Mouse (Mus musculus): ENCODE data around the gene Focad. TPM values are rescaled to one million over a fixed set of nuclear protein-coding genes. Genes with fewer than 3 reads are reported as not detected.

Gene Focad
- polyA plus RNA-seq, 1 experiment from 2014 or later, result 9.9 TPM

GRCm38 (mm10) chr4:88432412-88433024 lies 338.1 kb downstream of the Focad start:
- Histone ChIP-seq H3K9me3 (replicated peaks; ENCODE audit: low read length) (no peaks in the 10 kb centered on the region), H3K4me2 (ENCODE audit: low read length) (no peak overlapping the region), H3K27me3 (ENCODE audit: insufficient read depth, low read length) (no peaks in the 10 kb centered on the region), H3K27ac (no peak overlapping the region), H3K4me3 (replicated peaks; ENCODE audit: low read depth, low read length) (no peak overlapping the region), H3K4me1 (replicated peaks; ENCODE audit: insufficient read depth, low read length) (no peaks in the 10 kb centered on the region), H3K36me3 (ENCODE audit: insufficient read depth, low read length) (no peaks in the 10 kb centered on the region), H3K9ac (ENCODE audit: low read depth, low read length) (no peak overlapping the region)
- no peak for TF ChIP-seq CTCF (IDR thresholded peaks at IDR 0.05; ENCODE audit: low read depth)
- WGBS, result 82% methylated on average over 8 of the region's 8 CpGs
- no peak for ATAC-seq (replicated peaks; ENCODE audit: low FRiP score, low read depth)
- DNase-seq (ENCODE audit: low spot score), result no peak

GRCm38 (mm10) chr4:88436593-88437165 lies 342.2 kb downstream of the Focad start:
- H3K27ac ChIP-seq, result no peak overlapping the region
- WGBS, result 70% methylated on average over 6 of the region's 6 CpGs
- no peak overlapping the region for H3K4me2 ChIP-seq (ENCODE audit: low read length)

DNA sequence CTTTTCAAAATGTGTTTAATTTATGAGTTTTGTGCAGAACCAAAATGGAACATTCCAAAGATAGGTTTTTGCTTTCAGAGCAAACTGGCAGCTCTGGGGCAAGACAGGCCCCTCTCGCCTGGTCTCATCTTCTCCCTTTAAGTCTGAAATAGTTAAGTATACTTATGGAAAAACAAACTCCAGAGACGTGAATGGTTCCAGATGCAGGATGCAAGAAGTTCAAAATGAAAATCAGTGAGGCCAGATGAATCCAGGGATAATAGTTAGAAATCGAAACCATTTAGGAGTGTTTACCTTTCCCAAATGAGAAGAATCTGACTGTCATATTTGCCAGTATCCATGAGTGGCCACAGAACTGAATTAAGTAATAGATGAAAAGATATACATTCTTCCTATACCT lies 342.7 kb downstream of the Focad start:
- 0 out of 2 replicates have a peak, but pooled peaks cover 2% of the 10 kb centered on the region for H3K4me1 ChIP-seq (replicated peaks; ENCODE audit: insufficient read depth, low read length)
- WGBS, result 73% methylated on average over 3 of the region's 3 CpGs
- no peak overlapping the region for H3K9ac ChIP-seq (ENCODE audit: low read depth, low read length)
- no peak overlapping the region for H3K4me3 ChIP-seq (replicated peaks; ENCODE audit: low read depth, low read length)
- no peaks in the 10 kb centered on the region for H3K27me3 ChIP-seq (ENCODE audit: insufficient read depth, low read length)
- H3K4me2 ChIP-seq (ENCODE audit: low read length), result no peak overlapping the region
- H3K27ac ChIP-seq, result no peak overlapping the region
- no peak for TF ChIP-seq CTCF (IDR thresholded peaks at IDR 0.05; ENCODE audit: low read depth)
- H3K36me3 ChIP-seq (ENCODE audit: insufficient read depth, low read length), result no peaks in the 10 kb centered on the region
- DNase-seq (ENCODE audit: low spot score) (no peak), ATAC-seq (replicated peaks; ENCODE audit: low FRiP score, low read depth) (no peak)
- no peaks in the 10 kb centered on the region for H3K9me3 ChIP-seq (replicated peaks; ENCODE audit: low read length)

More at GRCm38 (mm10) chr4:88436593-88437165, 342.2 kb downstream of the Focad start:
- 0 out of 2 replicates have a peak, but pooled peaks cover 2% of the 10 kb centered on the region for H3K4me1 ChIP-seq (replicated peaks; ENCODE audit: insufficient read depth, low read length)
- DNase-seq (ENCODE audit: low spot score), result no peak
- ATAC-seq (replicated peaks; ENCODE audit: low FRiP score, low read depth), result no peak
- no peak for TF ChIP-seq CTCF (IDR thresholded peaks at IDR 0.05; ENCODE audit: low read depth)
- H3K4me3 ChIP-seq (replicated peaks; ENCODE audit: low read depth, low read length), result no peak overlapping the region
- H3K9ac ChIP-seq (ENCODE audit: low read depth, low read length), result no peak overlapping the region
- H3K9me3 ChIP-seq (replicated peaks; ENCODE audit: low read length), result no peaks in the 10 kb centered on the region
- H3K36me3 ChIP-seq (ENCODE audit: insufficient read depth, low read length), result no peaks in the 10 kb centered on the region
- H3K27me3 ChIP-seq (ENCODE audit: insufficient read depth, low read length), result no peaks in the 10 kb centered on the region

DNA sequence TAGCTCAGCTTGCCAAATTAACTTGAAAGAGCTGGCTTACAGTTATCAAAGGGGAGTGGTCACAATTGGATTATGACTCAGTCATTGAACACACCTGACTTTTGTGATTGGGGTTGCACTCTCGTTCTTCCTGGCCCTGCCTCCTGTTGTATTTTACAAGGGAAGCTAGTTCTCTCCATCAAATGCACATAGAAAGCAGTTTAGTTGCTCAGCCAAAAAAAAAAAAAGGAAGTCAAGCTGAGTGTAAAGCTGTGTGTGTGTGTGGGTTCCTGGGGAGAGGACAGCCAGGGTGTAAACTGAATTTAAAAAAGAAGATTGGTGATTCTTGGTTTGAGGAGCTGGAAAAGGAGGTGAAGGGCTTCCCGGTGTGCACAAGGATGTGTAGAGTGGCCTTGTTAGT lies 343.5 kb downstream of the Focad start:
- DNase-seq (ENCODE audit: low spot score) (no peak), ATAC-seq (replicated peaks; ENCODE audit: low FRiP score, low read depth) (no peak)
- Histone ChIP-seq H3K27ac (no peak overlapping the region; the same call in 1 of the 2 replicates), H3K4me1 (replicated peaks; ENCODE audit: insufficient read depth, low read length) (0 out of 2 replicates have a peak, but pooled peaks cover 2% of the 10 kb centered on the region), H3K4me2 (ENCODE audit: low read length) (peak overlapping the region; percentile 69), H3K4me3 (replicated peaks; ENCODE audit: low read depth, low read length) (peak overlapping the region; percentile 35; the same call in 1 of the 2 replicates), H3K27me3 (ENCODE audit: insufficient read depth, low read length) (no peaks in the 10 kb centered on the region), H3K9me3 (replicated peaks; ENCODE audit: low read length) (no peaks in the 10 kb centered on the region), H3K9ac (ENCODE audit: low read depth, low read length) (no peak overlapping the region), H3K36me3 (ENCODE audit: insufficient read depth, low read length) (no peaks in the 10 kb centered on the region)
- 50% methylated on average over 2 of the region's 2 CpGs for WGBS
- TF ChIP-seq CTCF (IDR thresholded peaks at IDR 0.05; ENCODE audit: low read depth), result no peak

DNA sequence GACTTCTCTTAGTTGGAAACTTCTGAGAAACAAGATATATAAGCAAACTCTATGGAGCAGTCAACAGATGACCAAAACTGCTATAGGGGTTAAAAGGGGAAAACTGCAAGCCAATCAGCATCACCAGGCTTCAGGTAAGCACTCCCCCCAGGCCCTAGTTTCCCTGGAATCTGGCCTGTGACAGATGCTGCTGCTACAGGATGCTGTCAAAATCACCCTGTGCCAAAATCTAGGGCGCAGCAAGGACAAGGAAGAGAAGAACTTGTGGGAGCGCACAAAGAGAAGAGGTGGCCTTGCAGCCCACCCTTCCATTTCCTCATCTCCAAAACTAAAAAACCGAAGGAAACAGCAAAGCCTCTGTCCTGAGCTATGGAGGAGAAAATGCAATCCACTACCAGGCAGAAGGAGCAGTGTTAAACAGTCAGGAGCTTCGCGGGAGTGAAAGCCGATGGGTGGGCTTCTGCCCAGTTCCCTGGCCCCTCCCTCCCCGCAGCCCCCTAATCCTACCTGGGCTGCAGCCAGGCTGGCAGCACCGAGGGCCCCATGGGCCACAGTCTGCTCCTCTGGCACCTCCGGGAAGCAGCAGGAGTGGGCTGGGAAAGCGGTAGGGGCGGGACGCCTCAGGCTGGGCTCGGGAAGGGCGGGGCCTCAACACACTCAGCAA lies 344.0 kb downstream of the Focad start, which contains the start of gene Hacd4:
Gene Hacd4 (minus strand): TSS at position 603 of the 664 bp plus-strand sequence.
- H3K4me1 ChIP-seq (replicated peaks; ENCODE audit: insufficient read depth, low read length), result 0 out of 2 replicates have a peak, but pooled peaks cover 2% of the 10 kb centered on the region
- peak within 1 kb of the TSS; percentile 70 for H3K27ac ChIP-seq
- H3K9ac ChIP-seq (ENCODE audit: low read depth, low read length), result peak within 1 kb of the TSS; percentile 51
- H3K4me2 ChIP-seq (ENCODE audit: low read length), result peak within 1 kb of the TSS; percentile 69
- TF ChIP-seq CTCF (IDR thresholded peaks at IDR 0.05; ENCODE audit: low read depth), result no peak
- ATAC-seq (replicated peaks; ENCODE audit: low FRiP score, low read depth), result peak; percentile 94
- H3K9me3 ChIP-seq (replicated peaks; ENCODE audit: low read length), result no peaks in the 10 kb centered on the region
- peak; percentile 82 for DNase-seq (ENCODE audit: low spot score)
- H3K27me3 ChIP-seq (ENCODE audit: insufficient read depth, low read length), result no peaks in the 10 kb centered on the region
- peak within 1 kb of the TSS; percentile 35 for H3K4me3 ChIP-seq (replicated peaks; ENCODE audit: low read depth, low read length)
- no peaks in the 10 kb centered on the region for H3K36me3 ChIP-seq (ENCODE audit: insufficient read depth, low read length)
- WGBS, result 9% methylated on average over 14 of the region's 14 CpGs

GRCm38 (mm10) chr4:88438990-88439329 lies 344.5 kb downstream of the Focad start:
- no peak for TF ChIP-seq CTCF (IDR thresholded peaks at IDR 0.05; ENCODE audit: low read depth)
- DNase-seq (ENCODE audit: low spot score) (no peak), ATAC-seq (replicated peaks; ENCODE audit: low FRiP score, low read depth) (no peak)
- Histone ChIP-seq H3K9me3 (replicated peaks; ENCODE audit: low read length) (no peaks in the 10 kb centered on the region), H3K4me2 (ENCODE audit: low read length) (peak overlapping the region; percentile 69), H3K36me3 (ENCODE audit: insufficient read depth, low read length) (no peaks in the 10 kb centered on the region), H3K27ac (0 out of 2 replicates have a peak overlapping the region, but pooled peaks have one; percentile 43), H3K9ac (ENCODE audit: low read depth, low read length) (no peak overlapping the region), H3K4me3 (replicated peaks; ENCODE audit: low read depth, low read length) (peak overlapping the region; percentile 35), H3K27me3 (ENCODE audit: insufficient read depth, low read length) (no peaks in the 10 kb centered on the region), H3K4me1 (replicated peaks; ENCODE audit: insufficient read depth, low read length) (0 out of 2 replicates have a peak, but pooled peaks cover 2% of the 10 kb centered on the region)
- WGBS, result 12% methylated on average over 4 of the region's 4 CpGs

All from kidney, postnatal 0 days (tissue).